Mouse (Mus musculus): ENCODE measurements around the gene Gm49396.

Gene Gm49396

GRCm38 (mm10) chr7:30586455-30587020 is 23.4 kb downstream of the Gm49396 start:
- no peak for DNase-seq (ENCODE audit: low read depth, low spot score)

DNA sequence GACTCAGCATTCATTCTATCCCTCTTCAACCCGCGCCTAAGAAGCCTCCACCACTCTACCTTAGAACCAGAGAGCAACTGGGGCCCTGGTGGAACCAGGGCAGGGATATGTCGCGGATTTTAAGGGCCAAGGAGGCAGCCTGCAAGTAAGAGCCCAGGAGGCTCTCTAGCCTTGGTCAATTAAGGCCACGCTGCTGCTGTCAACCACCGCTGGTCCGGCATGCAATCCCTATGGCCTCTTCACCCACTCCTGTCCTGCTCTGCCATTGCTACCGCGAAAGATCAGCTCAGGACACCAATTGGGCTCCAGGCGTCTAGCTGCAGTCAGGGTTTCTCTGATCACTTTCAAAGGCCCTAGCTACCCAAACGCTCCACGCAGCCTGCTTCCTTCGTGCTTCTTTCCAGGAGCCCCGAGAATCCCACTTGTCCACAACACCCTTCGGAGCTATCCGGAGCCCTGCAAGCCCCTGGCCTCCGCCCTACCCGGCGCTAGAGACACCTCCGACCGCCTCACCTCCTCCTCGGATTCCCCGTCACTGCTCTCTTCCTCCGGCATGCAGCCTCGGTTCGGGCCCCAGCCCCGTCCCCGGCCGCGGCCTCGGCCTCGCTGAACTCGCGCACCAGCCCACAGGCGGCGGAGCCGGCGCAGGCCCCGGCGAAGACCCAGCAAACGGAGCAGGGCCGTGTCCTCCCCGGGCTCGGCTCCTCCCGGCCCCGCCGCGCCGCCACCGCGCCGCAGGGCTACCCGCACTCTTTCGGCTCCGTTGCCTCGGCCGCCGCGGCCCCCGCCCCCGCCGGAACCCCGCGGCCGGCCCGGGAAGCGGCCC is 24.9 kb downstream of the Gm49396 start:
- DNase-seq (ENCODE audit: low read depth, low spot score), result no peak

DNA sequence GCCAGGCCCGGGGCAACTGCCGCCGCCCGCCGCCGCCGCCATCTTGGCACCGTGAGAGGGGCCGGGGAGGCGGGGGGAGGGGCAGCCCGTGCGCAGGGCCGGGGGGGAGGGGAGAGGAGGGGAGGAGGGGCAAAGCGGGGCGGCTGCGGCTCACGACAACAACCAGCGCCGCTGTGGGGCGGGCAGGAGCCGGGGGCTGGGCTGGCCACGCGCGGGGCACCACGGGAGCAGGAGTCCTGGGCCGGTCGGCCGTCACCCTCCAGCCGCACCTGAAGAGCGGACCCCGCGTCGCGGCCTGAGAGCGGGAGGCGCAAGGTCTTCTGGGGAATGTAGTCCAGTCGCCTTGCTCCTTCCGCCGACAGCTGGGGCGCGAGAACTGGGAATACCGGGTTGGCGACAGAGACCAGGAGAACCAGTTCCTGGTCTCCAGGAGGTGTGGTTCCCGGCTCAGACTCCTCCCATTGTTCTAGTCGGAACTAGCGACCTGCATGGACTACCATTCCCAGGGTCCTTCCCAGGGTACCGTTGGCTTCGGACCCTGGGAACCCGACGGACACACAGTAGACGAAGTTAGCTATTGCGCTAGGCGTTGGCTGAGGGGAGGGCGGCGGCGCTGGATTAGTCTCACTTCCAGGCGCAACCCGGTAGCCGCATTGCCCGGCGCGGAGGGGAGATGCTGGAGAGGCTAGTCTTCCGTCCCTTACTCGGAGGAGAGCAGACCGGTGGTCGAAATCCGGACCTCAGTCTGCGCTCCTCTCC is 25.7 kb downstream of the Gm49396 start, which contains the start of gene Kmt2b:
Kmt2b (minus strand) TSS at position 51 of the 759 bp plus-strand sequence.
- DNase-seq (ENCODE audit: low read depth, low spot score), result peak; percentile 97

DNA sequence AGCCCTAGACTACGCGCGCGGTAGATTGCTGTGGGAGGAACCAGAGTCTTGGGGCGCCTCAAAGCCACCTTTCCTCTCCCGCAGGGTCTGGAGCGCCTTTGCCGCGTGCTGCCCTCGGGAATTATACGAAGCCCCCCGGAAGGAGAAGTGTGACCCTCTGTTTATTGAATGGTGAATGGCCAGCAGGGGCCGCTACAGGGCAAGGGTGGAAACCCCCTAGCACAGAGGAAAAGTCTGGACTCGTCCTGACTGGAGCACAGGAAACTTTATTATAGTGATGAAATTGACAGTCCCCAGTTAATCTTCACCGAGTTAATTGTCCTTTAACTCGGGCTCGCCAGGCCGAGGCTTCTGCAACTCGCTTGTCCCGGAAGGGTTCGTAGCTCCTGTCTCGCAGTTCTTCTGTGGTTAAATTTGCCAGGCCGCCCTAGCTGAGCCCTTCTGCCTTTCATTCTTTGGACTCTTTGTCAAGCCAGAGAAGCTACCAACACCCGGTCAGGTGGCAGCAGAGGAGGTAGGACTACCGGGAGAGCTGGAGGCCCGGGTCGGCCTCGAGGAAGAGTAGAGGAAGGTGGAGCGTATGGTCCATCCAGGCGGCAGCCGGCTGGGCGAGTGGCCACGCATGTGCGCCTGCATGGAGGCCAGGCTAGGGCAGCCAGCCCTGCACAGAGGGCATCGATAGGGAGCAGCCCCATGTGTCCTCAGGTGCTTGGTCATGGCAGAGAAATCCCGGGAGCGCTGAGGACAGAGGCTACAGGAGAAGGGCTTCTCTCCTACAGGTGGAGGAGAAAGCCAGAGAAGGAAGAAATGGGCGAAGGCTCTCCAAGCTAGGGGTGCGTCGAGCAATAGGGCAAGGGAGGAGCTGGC is 26.5 kb downstream of the Gm49396 start:
- DNase-seq (ENCODE audit: low read depth, low spot score), result peak; percentile 55

GRCm38 (mm10) chr7:30590927-30591604 is 27.9 kb downstream of the Gm49396 start:
- no peak for DNase-seq (ENCODE audit: low read depth, low spot score)

DNA sequence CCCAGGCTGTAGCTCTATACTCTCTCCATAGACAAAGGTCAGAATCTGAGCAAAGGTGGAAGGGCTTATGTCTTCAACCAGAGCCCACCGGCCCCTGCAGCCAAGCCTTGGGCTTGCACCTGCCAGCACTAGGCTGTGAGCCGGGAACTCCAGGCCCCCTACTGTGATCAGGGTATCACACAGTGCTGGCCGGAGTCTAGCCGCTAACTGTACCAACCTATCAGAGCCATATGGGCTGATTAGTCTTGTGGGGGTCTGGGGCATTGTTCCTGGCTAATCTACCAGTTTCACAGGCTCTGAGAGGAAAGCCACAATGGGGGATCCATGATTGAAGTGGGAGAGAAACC is 28.4 kb downstream of the Gm49396 start:
- no peak for DNase-seq (ENCODE audit: low read depth, low spot score)

DNA sequence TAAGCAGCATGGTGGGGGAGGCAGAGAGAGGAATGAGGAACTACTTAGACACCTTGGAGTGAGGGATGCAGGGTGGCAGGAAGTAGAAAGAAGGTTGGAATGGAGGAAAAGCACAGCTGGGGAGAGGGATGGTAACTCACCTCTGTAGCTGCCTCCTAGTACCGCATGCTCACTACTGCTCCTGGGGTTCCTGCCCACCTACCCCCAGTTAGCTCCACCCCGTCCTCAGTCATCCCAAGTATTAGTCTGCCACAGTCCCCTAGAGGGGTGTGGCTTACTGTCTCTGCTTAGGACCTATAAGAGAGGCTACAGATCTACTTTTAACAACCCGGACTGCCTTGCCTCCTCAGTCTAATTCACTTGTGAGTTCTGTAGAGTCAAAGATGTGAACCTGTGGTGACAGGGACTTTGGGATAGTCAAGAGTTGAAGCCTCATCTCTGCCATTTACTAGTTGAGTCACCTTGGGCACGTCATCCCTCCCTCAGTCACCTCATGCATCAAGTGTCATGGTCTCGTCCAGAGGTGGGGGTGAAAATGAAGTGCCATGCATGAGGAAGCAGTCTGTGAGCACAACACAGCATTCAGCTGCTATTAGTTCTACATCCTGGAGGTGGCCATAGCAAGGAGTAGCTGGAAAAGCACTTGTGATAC is 29.8 kb downstream of the Gm49396 start:
- DNase-seq (ENCODE audit: low read depth, low spot score), result no peak

- no peak for DNase-seq (ENCODE audit: low read depth, low spot score)
These were observed 30.7 kb downstream of the Gm49396 start for GRCm38 (mm10) chr7:30593579-30594509.

DNA sequence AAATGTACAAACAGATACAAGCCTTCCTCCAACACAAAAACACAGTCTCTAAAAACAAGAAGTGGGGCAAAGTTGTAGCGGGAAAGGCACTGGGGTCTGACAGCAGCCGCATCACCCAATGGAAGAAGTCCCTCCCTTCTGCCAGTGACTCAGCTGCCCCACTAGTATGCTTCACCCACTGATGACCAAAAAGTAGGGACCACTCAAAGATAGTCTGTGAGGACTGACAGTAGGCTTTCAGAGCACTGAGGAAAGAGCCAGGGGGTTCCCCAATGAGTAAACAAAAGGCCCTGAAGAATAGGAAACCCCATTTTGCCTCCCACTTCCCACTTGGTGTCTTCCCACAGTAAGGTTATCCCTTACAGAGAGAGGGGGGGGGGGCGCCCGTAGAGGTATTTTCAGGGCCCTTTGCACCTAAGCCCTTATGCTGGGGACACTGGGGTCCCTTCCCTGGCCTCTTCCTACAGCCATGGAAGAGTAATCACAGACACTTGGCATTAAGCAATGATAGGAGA is 31.4 kb downstream of the Gm49396 start:
- DNase-seq (ENCODE audit: low read depth, low spot score), result no peak

DNA sequence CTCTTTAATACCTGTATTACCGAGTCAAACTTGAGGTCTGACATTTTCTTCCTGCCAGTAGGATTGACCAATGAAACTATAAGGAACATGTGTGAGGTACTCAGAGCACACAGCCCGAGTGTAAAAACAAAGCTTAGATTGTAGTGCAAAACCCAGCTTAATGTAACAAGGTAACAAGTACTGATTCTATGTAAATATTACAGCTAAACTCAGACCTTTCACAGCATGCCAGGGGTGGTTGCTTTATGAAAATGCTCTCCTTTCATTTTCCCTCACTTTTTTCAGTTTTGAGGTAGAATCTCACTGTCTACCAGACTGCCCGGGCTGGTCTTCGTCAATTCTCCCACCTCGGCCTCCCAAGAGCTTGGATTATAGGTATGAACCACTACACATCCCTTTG is 32.9 kb downstream of the Gm49396 start:
- no peak for DNase-seq (ENCODE audit: low read depth, low spot score)

DNA sequence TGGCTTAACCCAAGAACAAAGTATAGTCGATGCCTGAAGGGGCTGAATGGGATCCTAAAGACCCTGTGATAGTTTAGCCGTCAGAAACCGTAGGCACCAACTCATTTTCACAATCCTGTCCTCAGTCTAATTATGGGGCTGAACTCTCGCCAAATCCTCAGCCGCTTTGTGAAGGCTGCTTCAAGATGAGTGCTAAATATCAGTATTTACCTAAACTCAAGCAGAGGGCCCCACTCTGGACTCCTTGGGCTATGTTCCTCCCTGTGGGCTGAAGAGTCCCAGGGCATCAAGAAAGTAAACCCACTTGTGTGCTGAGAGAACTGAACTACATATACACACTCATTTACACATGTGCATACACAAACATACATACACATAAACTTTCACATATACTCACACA is 33.7 kb downstream of the Gm49396 start:
- no peak for DNase-seq (ENCODE audit: low read depth, low spot score)

DNA sequence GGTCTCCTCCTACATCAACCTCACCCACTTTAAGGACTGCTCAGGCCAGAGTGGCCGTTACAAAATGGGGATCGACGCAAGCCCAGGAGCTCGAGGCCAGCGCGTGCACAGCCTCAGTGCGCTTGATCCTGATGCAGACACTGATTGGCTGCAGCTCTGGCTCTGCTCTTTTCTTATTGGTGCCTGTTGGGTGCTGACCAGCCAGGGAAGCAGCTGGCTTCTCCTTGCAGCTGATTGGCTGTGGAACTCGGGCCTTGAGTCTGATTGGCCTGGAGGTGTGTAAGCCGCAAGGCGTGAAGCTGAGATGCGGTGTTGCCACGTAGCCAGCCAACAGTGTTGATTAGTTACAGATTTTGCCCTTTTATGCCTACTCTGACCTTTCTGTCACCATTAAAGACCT is 35.6 kb downstream of the Gm49396 start, which contains the start of gene Zbtb32:
Zbtb32 (minus strand) TSS at position 124 of the 400 bp plus-strand sequence.
- no peak for DNase-seq (ENCODE audit: low read depth, low spot score)

GRCm38 (mm10) chr7:30599933-30600353 is 36.8 kb downstream of the Gm49396 start:
- peak; percentile 82 for DNase-seq (ENCODE audit: low read depth, low spot score)

GRCm38 (mm10) chr7:30600651-30601050 is 37.5 kb downstream of the Gm49396 start:
- no peak for DNase-seq (ENCODE audit: low read depth, low spot score)

- DNase-seq (ENCODE audit: low read depth, low spot score), result no peak
These were observed 39.4 kb downstream of the Gm49396 start for GRCm38 (mm10) chr7:30602583-30602982.

GRCm38 (mm10) chr7:30604424-30604823 is 41.3 kb downstream of the Gm49396 start:
- no peak for DNase-seq (ENCODE audit: low read depth, low spot score)

DNA sequence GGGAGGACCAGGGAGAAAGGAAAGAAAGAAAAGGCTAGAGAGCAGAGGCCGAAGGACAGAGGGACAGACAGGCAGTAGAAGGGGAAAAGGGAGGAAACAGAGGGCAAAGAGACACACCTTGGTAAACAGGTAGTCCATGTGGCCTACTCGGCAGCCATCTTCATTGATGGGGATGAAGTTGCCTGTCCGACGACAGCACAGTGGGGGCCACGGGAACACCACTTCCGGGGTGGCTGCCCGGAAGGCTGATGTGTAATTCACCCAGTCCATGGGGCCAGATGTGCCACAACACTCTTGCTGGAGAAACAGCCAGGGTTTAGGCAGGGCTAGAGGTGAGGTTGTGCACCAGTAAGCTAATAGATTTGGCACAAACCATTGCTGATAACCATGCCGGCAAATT is 41.8 kb downstream of the Gm49396 start:
- no peak for DNase-seq (ENCODE audit: low read depth, low spot score)

GRCm38 (mm10) chr7:30607706-30608309 is 44.7 kb downstream of the Gm49396 start:
- DNase-seq (ENCODE audit: low read depth, low spot score), result no peak

DNA sequence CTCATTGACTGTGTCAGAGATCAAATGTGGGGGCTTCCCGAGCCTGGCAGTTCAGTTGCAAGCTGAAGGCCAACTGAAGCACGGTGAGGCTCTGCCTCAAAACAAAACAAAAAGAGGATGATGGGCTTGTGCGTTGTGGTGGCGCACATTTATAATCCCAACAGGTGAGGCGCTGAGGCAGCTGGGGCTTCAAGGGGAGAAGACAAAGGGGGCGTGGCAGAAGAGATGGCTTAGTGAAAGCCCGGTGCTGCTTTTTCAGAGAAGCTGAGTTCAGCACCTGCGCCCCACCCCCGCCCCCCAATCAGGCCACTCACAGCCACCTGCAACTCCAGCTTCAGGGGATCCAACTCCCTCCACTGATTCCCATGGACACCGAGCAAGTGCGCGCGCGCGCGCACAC is 45.3 kb downstream of the Gm49396 start:
- no peak for DNase-seq (ENCODE audit: low read depth, low spot score)

Measured in skeletal muscle tissue, adult 2 months (tissue).